Mouse (Mus musculus): ENCODE results near the gene Cyren.

Cyren gene

GRCm38 (mm10) chr6:34899127-34899526 is 21.3 kb upstream of the Cyren start:
- DNase-seq (ENCODE audit: low spot score), result no peak

GRCm38 (mm10) chr6:34896168-34896780 is 18.4 kb upstream of the Cyren start:
- DNase-seq (ENCODE audit: low spot score), result no peak

GRCm38 (mm10) chr6:34895569-34895968 is 17.7 kb upstream of the Cyren start:
- DNase-seq (ENCODE audit: low spot score), result no peak

- no peak for DNase-seq (ENCODE audit: low spot score)
Observed at GRCm38 (mm10) chr6:34889185-34889584, 11.3 kb upstream of the Cyren start.

- no peak for DNase-seq (ENCODE audit: low spot score)
Observed at GRCm38 (mm10) chr6:34887131-34887850, 9.4 kb upstream of the Cyren start.

GRCm38 (mm10) chr6:34884724-34885123 is 6.9 kb upstream of the Cyren start:
- no peak for DNase-seq (ENCODE audit: low spot score)

- no peak for DNase-seq (ENCODE audit: low spot score)
Observed at GRCm38 (mm10) chr6:34879911-34880475, 2.1 kb upstream of the Cyren start.

GRCm38 (mm10) chr6:34879101-34879740 is 1.4 kb upstream of the Cyren start:
- no peak for DNase-seq (ENCODE audit: low spot score)

- no peak for DNase-seq (ENCODE audit: low spot score)
Observed at GRCm38 (mm10) chr6:34876835-34877156, 1.1 kb downstream of the Cyren start.

GRCm38 (mm10) chr6:34875966-34876834 is 1.7 kb downstream of the Cyren start:
- no peak for DNase-seq (ENCODE audit: low spot score)

GRCm38 (mm10) chr6:34875268-34875761 is 2.5 kb downstream of the Cyren start:
- no peak for DNase-seq (ENCODE audit: low spot score)

- DNase-seq (ENCODE audit: low spot score), result no peak
Observed at GRCm38 (mm10) chr6:34874101-34874921, 3.5 kb downstream of the Cyren start.

- DNase-seq (ENCODE audit: low spot score), result no peak
Observed at GRCm38 (mm10) chr6:34872871-34873270, 5.0 kb downstream of the Cyren start.

GRCm38 (mm10) chr6:34871929-34872328 is 5.9 kb downstream of the Cyren start:
- DNase-seq (ENCODE audit: low spot score), result no peak

- DNase-seq (ENCODE audit: low spot score), result no peak
Observed at GRCm38 (mm10) chr6:34870724-34871123, 7.1 kb downstream of the Cyren start.

- no peak for DNase-seq (ENCODE audit: low spot score)
Observed at GRCm38 (mm10) chr6:34870136-34870535, 7.7 kb downstream of the Cyren start.

GRCm38 (mm10) chr6:34869225-34869915 is 8.5 kb downstream of the Cyren start:
- DNase-seq (ENCODE audit: low spot score), result no peak

- no peak for DNase-seq (ENCODE audit: low spot score)
Observed at GRCm38 (mm10) chr6:34868507-34869217, 9.2 kb downstream of the Cyren start.

- DNase-seq (ENCODE audit: low spot score), result no peak
Observed at GRCm38 (mm10) chr6:34867995-34868350, 9.9 kb downstream of the Cyren start.

Data from layer of hippocampus, adult 9-10 months (tissue).